Mouse (Mus musculus) forebrain, embryonic 15.5 days (tissue): ENCODE data around the gene Galnt10. TPM values are rescaled to one million over a fixed set of nuclear protein-coding genes. Genes with fewer than 3 reads are reported as not detected.

ENCODE experiments used
- ATAC-seq: fragments of 200-750 bp; cut with Nextera tagmentation; replicated peaks from 2 replicates; pipeline ENCODE4 v1.8.0; 2017; ENCODE audit warnings: mild to moderate bottlenecking, moderate TSS enrichment, moderate library complexity
- H3K27ac ChIP-seq: fragments of 300-500 bp; sonication (generic); replicated peaks from 2 replicates; pipeline ENCODE4 v1.5.1; 2015; ENCODE audit warnings: mild to moderate bottlenecking, inconsistent platforms
- H3K27me3 ChIP-seq: fragments of 300-500 bp; sonication (generic); 2 replicates; pipeline ENCODE4 v1.6.1; 2015; ENCODE audit warnings: inconsistent platforms
- H3K36me3 ChIP-seq: fragments of 300-500 bp; sonication (generic); 2 replicates; pipeline ENCODE4 v1.6.1; 2015; ENCODE audit warnings: mild to moderate bottlenecking, inconsistent platforms
- H3K4me1 ChIP-seq: fragments of 300-500 bp; sonication (generic); 2 replicates; pipeline ENCODE4 v1.6.1; 2015; ENCODE audit warnings: inconsistent platforms
- H3K4me2 ChIP-seq: fragments of 300-500 bp; sonication (generic); replicated peaks from 2 replicates; pipeline ENCODE4 v1.6.1; 2015; ENCODE audit warnings: mild to moderate bottlenecking, inconsistent platforms
- H3K4me3 ChIP-seq: fragments of 300-500 bp; sonication (generic); 2 replicates; pipeline ENCODE4 v1.5.1; 2015; ENCODE audit warnings: mild to moderate bottlenecking, inconsistent platforms
- H3K9ac ChIP-seq: fragments of 300-500 bp; sonication (generic); replicated peaks from 2 replicates; pipeline ENCODE4 v1.6.1; 2015; ENCODE audit warnings: mild to moderate bottlenecking, inconsistent platforms
- H3K9me3 ChIP-seq: fragments of 300-500 bp; sonication (generic); 2 replicates; pipeline ENCODE4 v1.6.1; 2016; ENCODE audit warnings: inconsistent platforms
- WGBS: fragments of 180-500 bp; shearing (Covaris S2); methylation state at CpG from one replicate; pipeline ENCODE4 v1.1.7; 2015; ENCODE audit warnings: mixed read lengths; 5-methylcytosine and 5-hydroxymethylcytosine counted together
- polyA plus RNA-seq: library from polyadenylated mRNA; unstranded; fragments of >200 nt; fragmentation: Nextera tagmentation; extraction: Ambion mirVana; gene quantifications from 2 replicates; pipeline ENCODE4 v1.2.1, GENCODE M21; 2015

The Galnt10 gene
- polyA plus RNA-seq, 1 experiment from 2014 or later: 15.3 TPM

DNA sequence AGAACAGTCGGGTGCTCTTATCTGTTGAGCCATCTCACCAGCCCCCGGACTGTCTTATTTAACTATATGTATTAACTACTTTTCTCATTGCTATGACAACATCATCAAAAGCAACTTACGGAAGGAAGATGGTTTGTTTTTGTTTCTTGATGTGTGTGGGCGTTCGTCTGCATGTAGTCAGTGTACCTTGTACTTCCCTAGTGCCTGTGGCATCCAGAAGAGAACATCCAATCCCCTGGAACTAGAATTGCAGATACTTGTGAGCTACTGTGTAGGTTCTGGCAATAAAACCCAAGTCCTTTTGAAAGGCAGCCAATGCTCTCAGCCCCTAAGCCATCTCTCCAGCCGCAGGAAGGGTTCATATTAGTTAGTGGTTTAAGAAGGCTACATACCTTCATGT lies 72.8 kb downstream of the Galnt10 start:
- H3K27ac ChIP-seq: no peak overlapping the region
- no peak overlapping the region for H3K9ac ChIP-seq
- no peak overlapping the region for H3K4me2 ChIP-seq
- peaks cover 9% of the 10 kb centered on the region; the same call in 1 of the 2 replicates for H3K4me1 ChIP-seq
- no peaks in the 10 kb centered on the region for H3K36me3 ChIP-seq
- no peak overlapping the region for H3K4me3 ChIP-seq
- no peaks in the 10 kb centered on the region for H3K27me3 ChIP-seq
- no peaks in the 10 kb centered on the region for H3K9me3 ChIP-seq
- ATAC-seq: no peak
- WGBS: 89% methylated on average over 6 of the region's 6 CpGs

DNA sequence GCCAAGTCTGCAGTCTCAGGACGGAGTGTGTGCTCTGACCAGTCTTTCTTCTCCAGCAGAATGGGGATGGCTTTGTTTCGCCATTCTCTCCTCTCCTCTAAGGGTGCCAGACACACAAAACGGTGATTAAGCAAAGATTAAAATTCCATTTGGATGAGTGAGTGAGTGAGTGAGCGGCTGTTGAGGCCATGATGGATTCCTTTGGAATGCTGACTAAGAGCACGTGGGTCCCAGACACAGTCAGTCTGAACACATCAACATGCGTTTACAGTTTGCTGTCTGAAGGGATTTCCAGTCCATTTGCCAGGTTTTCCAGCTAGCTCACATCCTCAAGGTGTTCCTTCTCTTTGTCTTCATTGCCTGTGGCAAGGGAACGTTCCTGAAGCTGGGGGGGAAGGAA lies 74.4 kb downstream of the Galnt10 start:
- Histone ChIP-seq H3K4me2 (no peak overlapping the region), H3K9me3 (no peaks in the 10 kb centered on the region), H3K4me3 (no peak overlapping the region), H3K9ac (no peak overlapping the region), H3K4me1 (peaks cover 9% of the 10 kb centered on the region; the same call in 1 of the 2 replicates), H3K27ac (no peak overlapping the region), H3K36me3 (no peaks in the 10 kb centered on the region), H3K27me3 (no peaks in the 10 kb centered on the region)
- 7% methylated on average over 7 of the region's 7 CpGs for WGBS
- peak; percentile 38; the same call in 1 of the 2 replicates for ATAC-seq

GRCm38 (mm10) chr11:57720076-57720475 lies 74.8 kb downstream of the Galnt10 start:
- Histone ChIP-seq H3K4me3 (no peak overlapping the region), H3K27ac (no peak overlapping the region), H3K4me1 (peaks cover 9% of the 10 kb centered on the region; the same call in 1 of the 2 replicates), H3K9me3 (no peaks in the 10 kb centered on the region), H3K36me3 (no peaks in the 10 kb centered on the region), H3K4me2 (no peak overlapping the region), H3K27me3 (no peaks in the 10 kb centered on the region), H3K9ac (no peak overlapping the region)
- WGBS: 56% methylated on average over 6 of the region's 6 CpGs
- 0 out of 2 replicates have a peak, but pooled peaks have one; percentile 32 for ATAC-seq

GRCm38 (mm10) chr11:57724791-57725463 lies 79.7 kb downstream of the Galnt10 start:
- ATAC-seq: no peak
- H3K9ac ChIP-seq: no peak overlapping the region
- H3K27me3 ChIP-seq: no peaks in the 10 kb centered on the region
- no peak overlapping the region for H3K4me2 ChIP-seq
- peaks cover 9% of the 10 kb centered on the region for H3K4me1 ChIP-seq
- H3K36me3 ChIP-seq: no peaks in the 10 kb centered on the region
- H3K9me3 ChIP-seq: no peaks in the 10 kb centered on the region
- no peak overlapping the region for H3K27ac ChIP-seq
- WGBS: 85% methylated on average over 5 of the region's 5 CpGs
- no peak overlapping the region for H3K4me3 ChIP-seq

DNA sequence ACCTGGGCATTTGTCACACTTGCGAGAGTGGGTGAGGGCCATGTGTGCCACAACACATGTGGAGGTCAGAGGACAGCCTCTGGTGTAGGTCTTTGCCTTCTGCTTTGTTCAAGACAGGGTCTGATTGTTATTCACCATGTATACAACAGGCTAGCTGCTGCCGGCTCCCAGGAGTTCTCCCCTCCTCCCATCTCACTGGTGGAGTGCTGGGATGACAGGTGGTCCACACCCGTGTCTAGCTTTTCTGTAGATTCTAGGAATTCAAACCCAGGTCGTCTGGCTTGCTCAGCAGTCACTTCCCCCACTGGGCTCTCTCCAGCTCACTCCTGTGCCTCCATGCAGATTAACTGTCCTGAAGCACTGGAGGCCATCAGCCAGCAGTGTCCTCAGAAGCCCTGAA lies 80.7 kb downstream of the Galnt10 start:
- Histone ChIP-seq H3K4me1 (peaks cover 6% of the 10 kb centered on the region), H3K36me3 (no peaks in the 10 kb centered on the region), H3K9me3 (no peaks in the 10 kb centered on the region), H3K27ac (no peak overlapping the region), H3K4me3 (no peak overlapping the region), H3K9ac (no peak overlapping the region), H3K27me3 (no peaks in the 10 kb centered on the region), H3K4me2 (no peak overlapping the region)
- no peak for ATAC-seq
- WGBS: 55% methylated on average over 4 of the region's 4 CpGs

GRCm38 (mm10) chr11:57727303-57727969 lies 82.2 kb downstream of the Galnt10 start:
- WGBS: 56% methylated on average over 9 of the region's 9 CpGs
- peak; percentile 55; the same call in 1 of the 2 replicates for ATAC-seq
- Histone ChIP-seq H3K4me2 (no peak overlapping the region), H3K4me1 (peaks cover 6% of the 10 kb centered on the region), H3K27ac (no peak overlapping the region), H3K9ac (no peak overlapping the region), H3K9me3 (no peaks in the 10 kb centered on the region), H3K4me3 (no peak overlapping the region), H3K36me3 (no peaks in the 10 kb centered on the region), H3K27me3 (no peaks in the 10 kb centered on the region)

DNA sequence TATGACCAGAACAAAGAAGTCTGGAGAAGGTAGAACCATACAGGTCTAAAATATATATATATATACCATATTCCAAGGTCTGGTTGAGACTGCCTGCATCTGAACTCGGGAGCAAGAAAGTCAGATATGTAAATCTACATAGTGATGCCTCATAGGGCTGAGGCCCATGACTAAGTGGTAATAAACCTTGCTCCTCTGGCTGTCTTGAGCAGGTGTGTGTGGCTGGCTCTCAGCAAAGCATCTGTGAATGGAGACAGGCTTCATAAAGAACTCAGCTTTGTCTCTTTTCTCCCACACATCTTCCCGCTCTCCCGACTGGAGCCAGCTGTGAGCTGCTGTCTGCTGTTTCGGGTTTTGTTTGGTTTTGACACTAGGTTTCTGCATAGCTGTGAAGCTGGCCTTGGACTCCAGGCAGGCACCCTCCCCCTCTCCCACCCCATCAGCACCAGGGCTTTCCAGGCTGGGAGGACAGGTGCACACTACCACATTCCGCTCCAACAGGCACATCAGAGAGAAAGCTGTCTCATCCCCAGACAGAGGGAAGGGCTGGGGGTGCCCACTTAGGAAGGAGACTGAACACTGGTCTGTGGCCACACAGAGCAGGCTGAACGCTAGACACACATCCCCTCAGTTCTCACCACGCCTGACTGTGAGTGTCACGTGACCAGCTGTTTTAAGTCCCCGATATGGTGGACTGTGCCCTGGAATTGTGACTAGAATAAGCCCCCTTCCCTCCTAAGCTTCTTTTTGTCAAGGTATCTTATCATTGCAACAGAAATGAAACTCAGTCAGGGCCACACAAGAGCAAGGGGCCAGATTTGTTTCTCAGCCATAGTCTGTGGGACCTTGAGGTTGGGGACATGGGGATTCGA lies 87.4 kb downstream of the Galnt10 start:
- Histone ChIP-seq H3K9ac (no peak overlapping the region), H3K36me3 (no peaks in the 10 kb centered on the region), H3K27me3 (no peaks in the 10 kb centered on the region), H3K9me3 (no peaks in the 10 kb centered on the region), H3K27ac (0 out of 2 replicates have a peak overlapping the region, but pooled peaks have one; percentile 19), H3K4me1 (peaks cover 4% of the 10 kb centered on the region), H3K4me3 (no peak overlapping the region), H3K4me2 (no peak overlapping the region)
- WGBS: 72% methylated on average over 10 of the region's 10 CpGs
- ATAC-seq: 0 out of 2 replicates have a peak, but pooled peaks have one; percentile 38

GRCm38 (mm10) chr11:57747294-57748080 lies 102.2 kb downstream of the Galnt10 start:
- Histone ChIP-seq H3K4me1 (peaks cover 6% of the 10 kb centered on the region), H3K27me3 (no peaks in the 10 kb centered on the region), H3K9ac (no peak overlapping the region), H3K27ac (no peak overlapping the region), H3K9me3 (no peaks in the 10 kb centered on the region), H3K4me3 (no peak overlapping the region), H3K36me3 (no peaks in the 10 kb centered on the region), H3K4me2 (no peak overlapping the region)
- 74% methylated on average over 19 of the region's 19 CpGs for WGBS
- peak; percentile 52; the same call in 1 of the 2 replicates for ATAC-seq

GRCm38 (mm10) chr11:57753538-57754203 lies 108.4 kb downstream of the Galnt10 start:
- H3K4me1 ChIP-seq: peaks cover 22% of the 10 kb centered on the region
- H3K27me3 ChIP-seq: no peaks in the 10 kb centered on the region
- H3K9me3 ChIP-seq: no peaks in the 10 kb centered on the region
- WGBS: 39% methylated on average over 14 of the region's 14 CpGs
- H3K4me3 ChIP-seq: no peak overlapping the region
- no peaks in the 10 kb centered on the region for H3K36me3 ChIP-seq
- H3K4me2 ChIP-seq: no peak overlapping the region
- ATAC-seq: peak; percentile 55
- H3K9ac ChIP-seq: no peak overlapping the region
- peak overlapping the region; percentile 32; the same call in 1 of the 2 replicates for H3K27ac ChIP-seq

GRCm38 (mm10) chr11:57758621-57759020 lies 113.4 kb downstream of the Galnt10 start:
- Histone ChIP-seq H3K9ac (no peak overlapping the region), H3K4me3 (no peak overlapping the region), H3K27ac (no peak overlapping the region), H3K27me3 (no peaks in the 10 kb centered on the region), H3K9me3 (no peaks in the 10 kb centered on the region), H3K4me2 (no peak overlapping the region), H3K4me1 (peaks cover 10% of the 10 kb centered on the region), H3K36me3 (no peaks in the 10 kb centered on the region)
- WGBS: 87% methylated on average over 9 of the region's 9 CpGs
- no peak for ATAC-seq

DNA sequence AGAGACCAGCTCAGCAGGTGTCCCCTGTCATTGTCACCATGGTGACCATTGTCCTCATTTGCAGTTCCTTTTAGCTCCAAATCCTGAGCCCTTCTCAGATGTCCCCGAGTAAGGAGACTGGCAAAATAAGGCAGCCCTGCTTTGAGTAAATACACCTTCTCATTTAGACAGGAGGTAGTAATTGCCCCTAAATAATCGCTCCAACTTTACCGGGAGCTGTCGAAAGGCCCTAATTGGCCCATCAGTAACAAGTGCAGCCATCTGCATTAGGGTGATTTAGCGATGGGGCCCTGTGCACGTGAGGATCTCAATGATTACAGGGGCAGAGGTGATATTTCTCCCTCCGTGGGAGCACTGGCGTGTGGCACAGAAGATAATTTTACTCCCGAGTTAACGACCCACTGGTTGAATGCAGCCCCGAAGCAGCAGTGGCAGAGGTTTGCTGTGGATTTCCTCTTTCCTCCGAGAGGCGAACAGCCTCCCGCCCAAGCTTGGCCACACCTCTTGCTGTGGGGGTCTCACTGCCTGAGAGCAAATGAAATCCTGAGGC lies 115.3 kb downstream of the Galnt10 start:
- peak; percentile 66 for ATAC-seq
- peaks cover 6% of the 10 kb centered on the region; the same call in 1 of the 2 replicates for H3K4me1 ChIP-seq
- 0 out of 2 replicates have a peak overlapping the region, but pooled peaks have one; percentile 25 for H3K27ac ChIP-seq
- H3K9ac ChIP-seq: no peak overlapping the region
- no peaks in the 10 kb centered on the region for H3K9me3 ChIP-seq
- H3K27me3 ChIP-seq: no peaks in the 10 kb centered on the region
- H3K4me3 ChIP-seq: no peak overlapping the region
- 3% methylated on average over 14 of the region's 14 CpGs for WGBS
- no peaks in the 10 kb centered on the region for H3K36me3 ChIP-seq
- no peak overlapping the region for H3K4me2 ChIP-seq
